Mouse (Mus musculus) heart, adult 2 months (tissue): ENCODE results near the gene Cpne4.

Experiments
- CTCF ChIP-seq: fragments of 200-600 bp; IDR thresholded peaks from 2 replicates; pipeline ENCODE4 v1.8.1; 2022; ENCODE audit warnings: antibody characterized with exemption, mild to moderate bottlenecking, moderate library complexity
- EP300 ChIP-seq: fragments of 200-500 bp; IDR thresholded peaks from 2 replicates; pipeline ENCODE4 v1.6.1; 2011; ENCODE audit warnings: low read depth, low read length, control low read depth; ENCODE audit not compliant: insufficient read depth
- POLR2A ChIP-seq: fragments of 200-500 bp; IDR thresholded peaks from 2 replicates; pipeline ENCODE4 v1.6.1; 2011; ENCODE audit warnings: mild to moderate bottlenecking, low read depth, low read length, control low read depth; ENCODE audit not compliant: insufficient read depth

DNA sequence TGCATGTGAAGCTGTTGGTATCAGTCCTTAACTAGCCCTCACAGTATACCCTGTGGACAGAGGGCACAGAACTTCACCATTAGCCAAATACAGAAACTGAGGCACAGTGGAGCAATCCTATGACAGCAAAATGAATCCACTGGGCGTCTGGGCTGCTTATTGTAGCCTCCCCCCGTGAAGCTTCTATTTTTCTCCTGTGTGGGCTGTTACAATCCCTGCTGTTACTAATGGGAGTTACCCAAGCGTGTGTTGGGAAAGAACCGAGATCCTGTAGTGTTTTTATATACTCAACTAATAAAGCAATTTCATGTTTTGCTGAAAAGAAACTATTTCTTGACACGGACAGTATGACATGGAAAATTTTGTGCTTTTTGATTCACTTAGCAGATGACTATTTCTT, 230.7 kb downstream of the Cpne4 start:
- TF ChIP-seq POLR2A (no peak), EP300 (no peak), CTCF (no peak)
